Mouse (Mus musculus) frontal cortex, postnatal 25 days (tissue): Measurements from ENCODE around the gene Tns1.
A peak's percentile ranks its signal among the peaks of the same experiment; 100 is the strongest.

ENCODE experiments used
- DNase-seq, 2 experiments: peaks; one replicate each; pipeline ENCODE4 v3.0.0; 2022; ENCODE audit warnings: low spot score in 2 of 2

Tns1 gene

GRCm38 (mm10) chr1:73935442-73936080 is 188.7 kb downstream of the Tns1 start:
- DNase-seq = no peak

GRCm38 (mm10) chr1:73933146-73933490 is 191.1 kb downstream of the Tns1 start:
- no peak for DNase-seq

GRCm38 (mm10) chr1:73932421-73933145 is 191.7 kb downstream of the Tns1 start:
- no peak for DNase-seq

DNA sequence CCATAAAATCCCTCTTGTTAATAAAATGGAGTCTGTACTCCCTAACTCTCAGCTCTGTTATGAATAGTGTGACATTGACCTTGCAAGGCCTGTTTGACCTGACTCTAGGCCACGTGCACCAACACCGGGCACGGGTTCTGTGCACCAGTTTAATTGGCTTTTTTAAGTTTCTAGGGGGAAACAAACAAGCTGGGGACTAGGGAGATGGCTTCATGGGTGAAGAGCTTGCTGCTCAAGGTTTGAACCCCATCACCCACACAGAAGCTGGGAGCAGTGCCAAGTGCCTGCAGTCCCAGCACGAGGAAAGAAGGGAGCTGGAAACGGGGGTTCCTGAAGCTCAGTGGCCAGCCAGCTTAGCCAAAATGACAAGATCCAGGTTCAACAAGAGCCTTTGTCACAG is 192.4 kb downstream of the Tns1 start:
- no peak for DNase-seq

- no peak for DNase-seq
Observed at GRCm38 (mm10) chr1:73930411-73931134, 193.7 kb downstream of the Tns1 start.

DNA sequence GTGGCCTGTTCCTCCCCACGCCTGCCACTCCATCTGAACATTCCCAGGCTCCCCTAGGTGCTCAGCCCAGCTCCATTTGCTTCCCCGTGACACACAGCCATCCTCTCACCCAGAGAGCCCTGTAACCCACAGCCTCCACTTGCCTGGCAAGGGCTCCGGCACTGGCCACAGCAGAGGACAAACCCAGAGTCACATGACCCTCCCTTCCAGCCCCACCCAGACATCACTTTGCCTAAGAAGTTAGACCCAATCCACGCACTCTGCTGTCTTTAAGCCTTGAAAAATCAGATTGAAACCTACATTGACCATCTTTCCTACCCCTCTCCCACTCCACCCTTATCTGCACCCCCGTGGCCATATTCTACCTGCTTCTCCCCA is 194.3 kb downstream of the Tns1 start:
- DNase-seq = no peak

DNA sequence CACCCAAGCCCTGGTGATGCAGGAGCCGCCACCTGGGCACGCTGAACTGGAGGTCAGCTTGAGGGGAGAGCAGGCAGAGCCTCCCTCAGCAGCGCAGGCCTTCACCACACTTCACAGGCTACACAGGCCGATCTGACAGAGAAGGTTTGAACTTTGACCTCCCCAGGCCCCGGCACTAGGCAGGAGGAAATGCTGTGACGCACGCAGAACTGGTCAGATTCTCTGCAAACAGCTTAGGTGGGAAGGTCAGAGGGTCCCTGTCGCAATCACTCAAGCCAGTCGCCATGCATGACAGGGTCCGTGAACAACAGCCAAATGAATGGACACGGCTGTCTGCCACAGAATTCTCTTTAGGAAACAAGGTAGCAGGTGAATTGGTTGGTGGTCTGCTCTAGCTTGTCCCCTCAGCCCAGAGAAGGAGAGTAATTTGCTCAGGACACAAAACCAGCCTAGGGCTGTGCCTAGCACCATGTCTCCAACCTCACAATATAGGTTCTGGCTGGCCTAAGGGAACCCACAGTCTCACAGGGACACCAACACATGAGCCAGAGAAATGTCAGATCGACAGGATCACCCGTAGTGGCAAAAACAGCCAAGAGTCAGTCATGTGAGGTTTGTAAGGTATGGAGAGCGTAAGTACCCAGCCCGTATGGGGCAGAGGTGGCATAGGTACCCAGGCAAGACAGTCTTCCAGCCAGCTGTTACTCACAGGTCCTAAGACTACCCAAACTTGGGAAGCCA is 194.9 kb downstream of the Tns1 start:
- DNase-seq = no peak

GRCm38 (mm10) chr1:73928385-73928784 is 195.9 kb downstream of the Tns1 start:
- no peak for DNase-seq

- no peak for DNase-seq
Observed at GRCm38 (mm10) chr1:73927819-73928218, 196.4 kb downstream of the Tns1 start.

DNA sequence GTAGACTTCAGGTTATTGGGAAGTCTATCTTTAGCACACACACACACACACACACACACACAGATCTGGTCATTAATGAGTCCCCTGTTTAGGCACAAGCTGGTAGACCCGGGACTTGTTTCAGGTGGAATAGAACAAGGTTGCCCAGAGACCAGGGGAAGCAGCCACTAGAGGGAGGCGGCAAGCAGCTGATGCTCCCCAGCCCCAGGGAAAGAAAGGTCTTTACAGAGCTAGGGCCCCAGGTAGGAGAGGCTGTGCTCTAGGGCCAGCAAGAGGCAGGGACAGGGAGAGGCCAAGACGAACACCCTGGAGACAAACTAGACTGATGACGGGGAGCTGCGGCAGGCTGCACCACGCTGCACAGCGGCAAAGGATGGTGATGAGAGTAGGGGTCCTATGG is 198.0 kb downstream of the Tns1 start:
- DNase-seq = no peak

GRCm38 (mm10) chr1:73924871-73925610 is 199.2 kb downstream of the Tns1 start:
- DNase-seq = no peak

DNA sequence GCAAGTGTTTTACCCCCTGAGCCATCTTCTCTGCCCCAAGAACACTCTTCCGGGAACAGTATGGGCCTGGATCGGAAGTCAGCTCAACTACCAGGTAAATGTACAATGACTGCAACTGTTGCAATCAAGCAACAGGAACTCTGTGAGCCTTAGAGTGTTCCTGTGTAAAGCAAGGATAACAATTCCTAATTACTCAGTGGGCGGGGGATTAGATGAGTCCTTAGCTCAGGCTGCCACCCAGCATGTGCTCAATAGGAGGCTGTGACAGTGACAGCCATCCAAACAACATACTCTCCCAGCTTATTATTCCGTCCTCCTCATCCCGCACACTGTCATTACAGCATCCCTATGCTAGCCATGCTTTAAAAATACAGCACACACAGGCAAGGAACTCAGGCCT is 200.0 kb downstream of the Tns1 start:
- DNase-seq = no peak

DNA sequence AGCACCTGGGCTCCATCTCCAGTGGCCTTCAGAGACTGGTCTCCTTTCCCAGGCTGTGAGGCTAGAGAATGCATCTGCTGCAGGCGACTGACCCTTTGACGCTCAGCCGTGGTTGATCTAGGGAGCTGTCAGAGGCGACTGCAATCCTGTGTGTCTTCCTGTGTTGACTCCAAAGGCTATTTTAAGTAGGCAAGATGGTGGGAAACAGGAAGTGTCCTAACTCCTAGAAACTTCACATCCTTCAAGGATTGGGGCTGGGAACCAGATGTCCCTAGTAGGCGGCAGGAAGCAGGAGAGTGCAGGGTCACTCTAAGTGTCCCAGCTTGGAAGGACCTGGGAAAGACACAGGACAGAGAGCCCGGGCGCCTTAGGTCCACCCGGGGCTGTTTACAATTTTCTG is 201.1 kb downstream of the Tns1 start:
- no peak for DNase-seq

DNA sequence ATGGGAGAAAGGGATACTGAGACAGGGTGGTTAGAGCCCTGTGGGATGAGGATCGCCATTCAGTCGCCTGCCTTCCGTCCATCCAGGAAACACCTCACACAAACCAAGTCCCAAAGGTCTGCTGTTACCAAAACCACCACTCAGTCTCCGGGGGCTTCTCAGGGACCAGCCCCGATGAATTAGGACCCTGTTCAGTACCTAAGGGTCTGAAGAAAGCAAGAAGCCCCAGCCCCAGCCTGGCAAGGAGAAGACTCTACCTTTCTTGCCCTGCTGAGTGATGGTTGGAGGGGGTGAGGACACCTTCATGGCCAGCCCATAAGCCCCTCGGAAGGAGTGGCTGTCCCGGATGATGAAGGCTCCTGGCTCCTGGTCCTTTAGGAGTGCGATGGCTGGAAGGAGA is 203.5 kb downstream of the Tns1 start:
- no peak for DNase-seq

- no peak for DNase-seq
Observed at GRCm38 (mm10) chr1:73919909-73920308, 204.3 kb downstream of the Tns1 start.

- no peak for DNase-seq
Observed at GRCm38 (mm10) chr1:73918001-73918400, 206.2 kb downstream of the Tns1 start.

GRCm38 (mm10) chr1:73916298-73916697 is 208.0 kb downstream of the Tns1 start:
- no peak for DNase-seq

GRCm38 (mm10) chr1:73915218-73916070 is 208.8 kb downstream of the Tns1 start:
- DNase-seq = peak in 1 of 2 experiments; percentile 42

DNA sequence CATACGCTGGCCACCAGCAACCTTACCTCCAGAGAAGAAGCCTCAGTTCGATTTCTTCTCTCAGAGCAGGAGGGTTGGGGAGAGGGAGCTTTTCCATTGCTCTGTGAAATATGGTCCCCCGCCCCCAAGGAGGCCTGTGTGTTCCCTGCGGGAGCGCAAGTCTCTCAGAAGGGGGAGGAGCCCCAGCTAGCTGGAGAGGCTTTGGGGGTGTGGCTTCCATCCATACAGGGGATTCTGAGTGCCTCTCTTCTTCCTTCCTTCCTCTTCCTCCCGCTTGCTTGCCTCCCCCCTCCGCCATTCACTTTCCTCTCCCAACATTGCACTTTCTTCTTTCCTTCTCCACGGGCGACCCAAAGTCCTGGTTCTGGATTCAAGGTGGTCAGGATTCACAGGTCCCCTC is 210.2 kb downstream of the Tns1 start:
- no peak for DNase-seq

DNA sequence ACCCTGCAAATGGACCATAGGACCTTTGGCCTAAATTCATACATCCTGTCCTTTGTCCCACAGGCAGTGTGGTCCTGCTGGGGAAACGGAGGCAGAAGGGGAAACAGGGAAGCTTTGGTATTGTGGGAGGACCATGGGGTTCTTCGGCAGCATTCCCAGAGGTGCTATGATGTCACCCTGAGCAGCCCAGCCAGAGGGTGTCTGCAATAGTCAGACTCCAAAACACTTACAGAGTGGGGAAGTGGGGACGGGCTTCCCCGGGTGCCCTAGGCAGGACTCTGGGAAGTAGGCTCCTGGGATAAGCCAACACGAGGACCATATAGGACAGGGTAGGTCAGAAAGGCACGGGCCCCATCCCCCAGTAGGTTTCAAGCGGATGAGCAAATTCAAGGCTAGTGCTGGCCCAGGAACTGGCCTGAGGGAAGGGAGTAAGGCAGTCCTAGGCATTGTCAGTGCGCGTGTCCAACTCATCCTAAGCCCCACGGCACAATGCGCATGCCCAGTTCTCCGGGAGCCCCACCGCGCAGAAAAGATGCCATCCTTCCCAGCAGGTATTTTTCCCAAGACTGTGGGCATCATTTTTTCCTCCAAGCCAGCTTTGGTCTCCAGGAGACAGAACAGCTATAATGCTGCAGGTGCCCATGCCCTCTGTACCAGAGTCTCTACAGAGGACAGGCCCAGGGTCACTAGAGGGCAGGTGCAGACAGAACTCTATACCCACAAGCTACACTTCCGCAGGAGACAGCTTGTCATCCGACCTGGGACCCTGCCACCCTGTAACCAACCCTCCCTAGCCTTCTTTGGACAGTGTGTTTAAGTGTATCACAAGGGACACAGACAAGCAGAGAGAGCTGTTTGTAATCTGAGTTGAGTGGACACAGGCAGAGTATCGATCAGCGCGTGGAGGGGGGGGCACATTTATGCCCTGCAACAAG is 210.9 kb downstream of the Tns1 start:
- DNase-seq = no peak
